Mouse (Mus musculus): ENCODE measurements at regions not wholly inside any gene's neighbourhood (a gene's known extent, or its start where the extent isn't known, plus 50 kb on each side); places are given as distances from the start of the nearest gene placed in this dataset.

- peak; percentile 19 for DNase-seq
These were observed 654.8 kb upstream of the Mef2c start for GRCm38 (mm10) chr13:82849037-82849436.

DNA sequence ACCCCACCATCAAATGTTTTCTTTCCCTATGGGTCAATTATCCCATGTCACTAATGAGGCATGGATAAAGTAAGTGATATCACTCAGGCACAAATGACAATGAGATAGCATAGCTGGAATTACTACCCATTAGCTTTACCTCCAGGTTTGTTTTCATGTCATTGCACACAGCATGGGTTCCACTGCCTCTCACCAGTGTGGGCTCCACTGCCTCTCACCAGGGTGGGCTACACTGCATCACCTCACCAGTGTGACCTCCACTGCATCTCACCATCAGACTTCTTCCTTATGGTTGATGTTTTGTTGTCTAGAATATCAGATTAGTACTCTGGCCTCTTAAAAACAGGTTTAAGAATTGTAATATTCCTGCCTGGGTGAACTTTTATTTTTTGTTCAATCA is 634.0 kb upstream of the Mef2c start:
- DNase-seq: no peak

DNA sequence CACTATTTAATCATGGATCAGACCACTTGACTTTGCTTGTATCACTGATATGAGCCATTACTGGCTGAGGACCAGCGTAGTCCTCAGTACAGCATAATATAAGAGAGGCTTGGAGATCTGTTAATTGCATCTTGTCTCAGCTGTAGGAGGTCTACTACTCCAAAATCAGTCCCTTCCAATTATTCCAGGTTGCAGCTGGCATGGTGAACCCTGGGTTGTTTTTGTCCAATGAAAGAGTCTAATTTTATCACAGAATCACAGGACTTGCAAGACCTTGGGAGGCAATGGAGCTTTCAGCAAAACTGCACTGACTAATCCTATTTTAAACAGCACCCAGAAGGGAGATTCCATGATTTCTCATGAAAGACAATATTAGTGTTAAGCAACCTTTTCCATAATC is 629.7 kb upstream of the Mef2c start:
- no peak for DNase-seq

- no peak for DNase-seq
These were observed 620.5 kb upstream of the Mef2c start for GRCm38 (mm10) chr13:82883368-82883767.

GRCm38 (mm10) chr13:82888755-82889154 is 615.1 kb upstream of the Mef2c start:
- DNase-seq: no peak

- DNase-seq: peak; percentile 10
These were observed 611.1 kb upstream of the Mef2c start for GRCm38 (mm10) chr13:82892731-82893130.

GRCm38 (mm10) chr13:82899686-82900085 is 604.1 kb upstream of the Mef2c start:
- no peak for DNase-seq

GRCm38 (mm10) chr13:82902160-82902559 is 601.7 kb upstream of the Mef2c start:
- DNase-seq: no peak

- no peak for DNase-seq
These were observed 600.2 kb upstream of the Mef2c start for GRCm38 (mm10) chr13:82903637-82904036.

DNA sequence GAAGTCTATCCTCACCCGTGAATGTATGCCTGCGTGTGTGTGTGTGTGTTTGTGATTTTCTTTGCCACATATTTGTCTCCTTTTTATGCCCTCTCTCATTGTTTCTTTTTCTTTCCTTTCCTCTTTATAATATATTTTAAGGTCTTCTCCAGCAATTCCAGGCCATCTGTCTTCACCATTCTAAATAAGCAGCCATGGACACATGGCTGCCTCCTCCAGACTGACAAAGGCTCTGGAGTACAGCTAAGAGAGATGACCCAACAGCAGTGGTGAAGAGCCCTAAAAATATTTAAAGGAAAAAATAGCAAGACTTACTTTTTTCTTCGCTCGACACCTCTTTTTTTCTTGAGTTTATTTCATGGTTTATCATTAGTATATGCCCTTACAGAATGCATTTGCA is 596.1 kb upstream of the Mef2c start:
- DNase-seq: no peak

GRCm38 (mm10) chr13:82909151-82909550 is 594.7 kb upstream of the Mef2c start:
- no peak for DNase-seq

GRCm38 (mm10) chr13:82912859-82913258 is 591.0 kb upstream of the Mef2c start:
- no peak for DNase-seq

DNA sequence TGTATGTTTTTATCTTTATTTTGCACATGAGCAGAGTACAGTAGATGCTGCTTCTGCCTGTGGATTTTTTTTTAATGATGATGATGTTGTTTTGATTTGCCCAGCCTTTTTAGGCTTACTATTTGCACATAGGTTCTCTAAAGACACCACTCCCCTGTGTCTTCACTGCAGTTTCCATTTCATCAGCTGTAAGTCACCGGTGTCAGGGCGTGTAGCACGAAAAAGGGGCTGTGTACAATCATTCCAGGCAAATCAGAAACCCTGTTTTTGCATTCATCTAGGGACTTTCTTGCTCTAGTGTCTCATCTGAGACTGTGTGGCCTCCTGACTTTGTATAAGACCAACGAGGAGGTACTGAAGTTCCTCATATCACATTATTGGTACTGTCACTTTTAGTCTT is 588.6 kb upstream of the Mef2c start:
- no peak for DNase-seq

- DNase-seq: no peak
These were observed 573.8 kb upstream of the Mef2c start for GRCm38 (mm10) chr13:82930010-82930409.

DNA sequence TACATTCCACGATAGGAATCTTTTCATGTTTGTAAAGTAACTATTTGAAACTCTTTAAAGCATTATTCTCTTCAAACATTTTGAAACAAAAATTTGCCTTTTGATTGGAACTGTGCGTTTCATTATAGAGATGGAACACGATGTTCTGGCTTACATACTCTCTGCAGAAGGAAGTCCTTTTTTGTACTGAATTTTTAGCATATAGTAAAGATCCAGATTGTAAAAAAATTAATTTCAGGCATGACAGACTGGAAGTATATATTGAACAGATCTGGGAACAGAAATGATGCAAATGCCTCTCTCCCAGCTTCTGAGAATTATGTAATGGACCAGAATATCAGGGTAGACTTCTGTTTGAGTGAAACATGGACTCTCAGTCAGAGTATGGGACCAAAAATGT is 566.0 kb upstream of the Mef2c start:
- DNase-seq: no peak

GRCm38 (mm10) chr13:82942691-82943341 is 561.0 kb upstream of the Mef2c start:
- no peak for DNase-seq

GRCm38 (mm10) chr13:82946931-82947330 is 556.9 kb upstream of the Mef2c start:
- DNase-seq: no peak

DNA sequence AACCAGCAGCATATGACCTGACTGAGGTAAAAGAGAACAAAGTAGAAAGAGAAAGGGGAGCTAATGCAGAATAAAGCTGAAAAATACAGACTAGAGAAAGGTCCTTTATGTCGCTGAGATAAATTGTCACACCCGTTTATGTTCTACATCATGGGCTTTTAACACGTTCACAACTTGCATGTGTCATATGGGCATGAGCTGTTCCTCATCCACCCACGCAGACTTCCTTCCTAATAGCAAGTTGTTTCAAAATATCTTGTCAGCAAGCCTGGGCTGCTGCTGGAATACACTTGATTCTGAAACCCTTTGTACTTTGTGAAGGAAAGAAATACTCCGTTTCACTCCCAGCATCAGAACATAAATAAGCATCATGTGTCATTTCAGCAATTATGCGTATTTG is 554.3 kb upstream of the Mef2c start:
- DNase-seq: no peak

DNA sequence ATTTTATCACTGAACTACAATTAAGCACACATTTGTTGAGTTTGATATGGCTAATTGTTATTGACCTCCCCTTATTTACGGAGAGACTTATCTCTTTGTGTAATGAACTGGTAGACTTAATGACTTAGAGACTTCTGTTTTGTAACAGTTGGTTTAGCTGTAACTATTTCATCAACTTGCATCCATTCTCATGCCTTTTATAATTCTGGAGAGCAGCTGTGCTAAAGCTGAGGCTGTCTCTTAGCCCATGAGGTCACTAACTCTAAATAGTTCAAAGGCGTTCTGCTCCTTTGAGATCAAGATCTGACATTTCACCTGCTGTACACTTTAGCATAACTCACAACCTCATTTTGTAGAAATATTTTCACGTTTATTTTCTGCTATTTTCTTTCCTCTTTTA is 541.5 kb upstream of the Mef2c start:
- DNase-seq: no peak

- DNase-seq: no peak
These were observed 532.1 kb upstream of the Mef2c start for GRCm38 (mm10) chr13:82971722-82972121.

DNA sequence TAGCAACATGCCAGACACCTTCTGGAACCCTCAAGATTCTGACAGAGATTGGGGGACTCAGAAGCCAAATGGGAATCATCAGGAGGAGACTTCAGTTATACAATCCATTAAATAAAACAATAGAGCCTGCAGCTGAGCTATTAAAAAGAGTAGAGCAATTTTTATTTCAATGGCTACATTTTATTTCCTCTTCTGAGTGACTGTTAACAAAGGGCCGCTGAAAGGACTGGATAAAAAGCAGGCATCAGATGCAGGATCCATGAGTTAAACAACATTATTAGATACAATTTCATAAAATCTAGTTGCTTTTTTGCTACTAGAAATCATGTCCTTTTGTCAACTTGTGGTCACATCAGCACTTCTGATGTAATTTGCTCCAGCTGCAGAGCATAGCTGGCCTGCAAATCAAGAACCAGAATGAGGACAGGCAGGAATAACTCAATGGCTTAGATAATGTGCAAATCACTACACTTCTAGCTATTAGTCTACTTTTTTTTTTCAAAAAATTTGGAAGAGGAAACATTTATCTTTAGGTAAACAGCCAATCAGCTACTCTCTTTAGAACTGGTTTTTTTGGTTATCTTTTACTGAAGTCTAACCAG is 529.5 kb upstream of the Mef2c start:
- no peak for DNase-seq

GRCm38 (mm10) chr13:83001118-83001517 is 502.7 kb upstream of the Mef2c start:
- no peak for DNase-seq

DNA sequence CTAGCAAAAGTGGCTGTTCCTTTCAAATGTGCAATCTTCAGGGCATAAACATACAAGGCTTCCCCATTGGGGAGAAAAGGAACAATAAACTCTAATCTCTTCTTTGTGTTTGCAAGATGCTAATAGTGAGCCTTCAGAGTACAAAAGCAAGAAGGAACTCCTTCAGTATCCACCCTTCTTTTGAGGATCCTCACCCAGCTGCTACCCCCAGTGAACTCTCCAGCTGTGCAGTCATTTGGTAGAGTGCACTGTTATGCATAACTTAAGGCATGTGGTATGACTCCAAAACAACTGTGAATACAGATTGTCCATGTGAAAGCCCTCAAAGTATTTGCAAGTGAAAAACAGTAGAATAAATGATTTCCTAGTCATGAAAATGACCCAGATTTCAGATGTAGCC is 487.1 kb upstream of the Mef2c start:
- DNase-seq: no peak

DNA sequence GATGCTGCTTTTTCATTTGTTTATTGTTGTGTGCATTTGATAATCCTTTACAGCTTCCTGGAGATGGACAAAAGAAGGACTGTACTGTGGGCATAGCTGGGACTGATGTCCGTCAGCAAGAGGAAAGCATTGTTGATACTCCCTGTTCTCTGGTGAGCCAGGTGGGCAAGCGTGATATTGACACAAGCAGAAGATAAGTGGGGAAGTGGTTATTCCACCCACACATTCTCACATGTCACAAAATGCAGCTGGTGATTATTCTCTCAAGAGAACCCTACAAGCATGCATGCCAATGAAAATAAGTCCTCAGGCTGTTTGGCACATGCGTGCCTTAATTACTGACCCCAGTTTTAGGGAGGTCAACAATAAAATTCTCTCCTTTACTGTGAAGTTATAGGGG is 483.0 kb upstream of the Mef2c start:
- no peak for DNase-seq

GRCm38 (mm10) chr13:83023972-83024371 is 479.9 kb upstream of the Mef2c start:
- DNase-seq: no peak

All from gastrocnemius, postnatal 25 days (tissue).